8 mouse cellular contexts compared by ENCODE assay signal in genomic region chr2:131186771-131187601, GRCm38 (mm10). TPM values are rescaled to one million over a fixed set of nuclear protein-coding genes. Genes with fewer than 3 reads are reported as not detected.
DNase-seq lines count a peak whose midpoint lies in the region.

Gene Cdc25b, plus strand, starts transcription at chr2:131186949.
Gene Spef1, minus strand, starts transcription at chr2:131187282.

- DNase-seq in layer of hippocampus, adult 11-12 months (ENCODE audit: low spot score), result peak; percentile 82
- DNase-seq in layer of hippocampus, adult 9-10 months (ENCODE audit: low spot score), result no peak
- DNase-seq in embryo, embryonic 10 days (ENCODE audit: low spot score), result peak; percentile 83
- DNase-seq in gastrocnemius, postnatal 10 days, result peak; percentile 87
- peak; percentile 93 for DNase-seq in induced T-regulatory cell, adult 2 months (ENCODE audit: low read depth)
- peak; percentile 76 to 79 for DNase-seq in left cerebral cortex, postnatal 36 days (ENCODE audit: low spot score in 2 of 2)
- DNase-seq in mesoderm, embryonic 11.5 days (ENCODE audit: low read depth, low spot score), result peak; percentile 87
- DNase-seq in right cerebral cortex, postnatal 4 days, result peak; percentile 82

- intact Hi-C loops in left cerebral cortex, postnatal 36 days (cut with DNase I), result no loop called here

RNA-seq across cellular contexts. Expression of gene Cdc25b, which starts in this region (rescaled TPM):
- total RNA-seq in gastrocnemius, postnatal 10 days (2021), result 10 to 100 TPM in 1 of 2 experiments, 1 to 10 TPM in 1; 9.4 to 13.0 TPM
- 10 to 100 TPM; 13.9 to 22.8 TPM for total RNA-seq in left cerebral cortex, postnatal 36 days (2021)

RNA-seq across cellular contexts. Expression of gene Spef1, which starts in this region (rescaled TPM):
- 1 to 10 TPM; 3.8 to 4.5 TPM for total RNA-seq in gastrocnemius, postnatal 10 days (2021)
- total RNA-seq in left cerebral cortex, postnatal 36 days (2021), result 10 to 100 TPM in 1 of 2 experiments, 1 to 10 TPM in 1; 9.7 to 10.8 TPM
